Mouse (Mus musculus) cerebellum, adult 2 months (tissue): ENCODE data around the gene Nmrk2.
"Not testable (repeated sequence)": the region's sequence is repeated elsewhere in the genome, so short reads cannot be mapped to it uniquely, and the experiment has no call there.

Experiments used
- CTCF ChIP-seq: fragments of 200-500 bp; IDR thresholded peaks from 2 replicates; pipeline ENCODE4 v1.5.1; 2011; ENCODE audit warnings: low read depth, mild to moderate bottlenecking, control low read depth, low read length, moderate library complexity, borderline replicate concordance; ENCODE audit not compliant: insufficient read depth
- POLR2A ChIP-seq: fragments of 200-500 bp; IDR thresholded peaks from 2 replicates; pipeline ENCODE4 v1.6.1; 2011; ENCODE audit warnings: low read length, control low read depth, borderline replicate concordance; ENCODE audit not compliant: insufficient read depth

- TF ChIP-seq CTCF, POLR2A: not testable (repeated sequence)
Measured at GRCm38 (mm10) chr10:81181860-81182259, 20.0 kb downstream of the Nmrk2 start.
